Mouse (Mus musculus) heart, postnatal 0 days (tissue): ENCODE results near the gene Tmem56. TPM values are rescaled to one million over a fixed set of nuclear protein-coding genes. Genes with fewer than 3 reads are reported as not detected.

Source experiments
- ATAC-seq: fragments of 200-750 bp; cut with Nextera tagmentation; 2 replicates; pipeline ENCODE4 v1.8.0; 2017; ENCODE audit warnings: low read depth, moderate number of reproducible peaks, moderate library complexity; ENCODE audit not compliant: insufficient read depth
- DNase-seq: peaks from one replicate; pipeline ENCODE4 v3.0.0-alpha.2; 2016; ENCODE audit warnings: low spot score
- H3K27ac ChIP-seq: fragments of 300-500 bp; sonication (generic); 2 replicates; pipeline ENCODE4 v1.5.1; 2014; ENCODE audit warnings: low read depth, mild to moderate bottlenecking
- H3K27me3 ChIP-seq: fragments of 300-500 bp; sonication (generic); 2 replicates; pipeline ENCODE4 v1.6.1; 2014; ENCODE audit warnings: low read length, mixed read lengths; ENCODE audit not compliant: control insufficient read depth, insufficient read depth
- H3K36me3 ChIP-seq: fragments of 300-500 bp; sonication (generic); replicated peaks from 2 replicates; pipeline ENCODE4 v1.6.1; 2014; ENCODE audit warnings: low read length, mixed read lengths; ENCODE audit not compliant: control insufficient read depth, insufficient read depth
- H3K4me1 ChIP-seq: fragments of 300-500 bp; sonication (generic); 2 replicates; pipeline ENCODE4 v1.6.1; 2014; ENCODE audit warnings: antibody characterized with exemption; ENCODE audit not compliant: control insufficient read depth, insufficient read depth
- H3K4me2 ChIP-seq: fragments of 300-500 bp; sonication (generic); 2 replicates; pipeline ENCODE4 v1.6.1; 2014; ENCODE audit warnings: low read depth, mild to moderate bottlenecking, low read length, moderate library complexity
- H3K4me3 ChIP-seq: fragments of 300-500 bp; sonication (generic); 2 replicates; pipeline ENCODE4 v1.5.1; 2014; ENCODE audit warnings: low read depth, low read length
- H3K9ac ChIP-seq: fragments of 300-500 bp; sonication (generic); replicated peaks from 2 replicates; pipeline ENCODE4 v1.6.1; 2014; ENCODE audit warnings: low read depth, low read length, mixed read lengths
- H3K9me3 ChIP-seq: fragments of 300-500 bp; sonication (generic); replicated peaks from 2 replicates; pipeline ENCODE4 v1.6.1; 2016; ENCODE audit warnings: low read length; ENCODE audit not compliant: control insufficient read depth
- CTCF ChIP-seq: IDR thresholded peaks from 2 replicates; pipeline ENCODE4 v1.5.1; 2016; ENCODE audit warnings: antibody characterized with exemption, control low read depth, low read depth
- EP300 ChIP-seq: IDR thresholded peaks from 2 replicates; pipeline ENCODE4 v1.6.1; 2016; ENCODE audit warnings: antibody characterized with exemption, low read depth
- WGBS: fragments of 180-500 bp; shearing (Covaris S2); extraction: QIAGEN DNeasy Blood & Tissue Kit; methylation state at CpG from one replicate; pipeline ENCODE4 v1.1.7; 2014; 5-methylcytosine and 5-hydroxymethylcytosine counted together
- polyA plus RNA-seq: library from polyadenylated mRNA; unstranded; fragments of >200 nt; fragmentation: Nextera tagmentation; extraction: Ambion mirVana; gene quantifications from 2 replicates; pipeline ENCODE4 v1.2.1, GENCODE M21; 2015
- total RNA-seq: library from RNA; depleted of rRNA; stranded (reverse); fragments of >200 nt; gene quantifications from 2 replicates; pipeline ENCODE4 v1.2.3, GENCODE M21; 2014; ENCODE audit warnings: low replicate concordance; rRNA removed

Gene Tmem56
- total and polyA plus RNA-seq, 2 experiments from 2014 or later = 0.36 to 4.4 TPM

DNA sequence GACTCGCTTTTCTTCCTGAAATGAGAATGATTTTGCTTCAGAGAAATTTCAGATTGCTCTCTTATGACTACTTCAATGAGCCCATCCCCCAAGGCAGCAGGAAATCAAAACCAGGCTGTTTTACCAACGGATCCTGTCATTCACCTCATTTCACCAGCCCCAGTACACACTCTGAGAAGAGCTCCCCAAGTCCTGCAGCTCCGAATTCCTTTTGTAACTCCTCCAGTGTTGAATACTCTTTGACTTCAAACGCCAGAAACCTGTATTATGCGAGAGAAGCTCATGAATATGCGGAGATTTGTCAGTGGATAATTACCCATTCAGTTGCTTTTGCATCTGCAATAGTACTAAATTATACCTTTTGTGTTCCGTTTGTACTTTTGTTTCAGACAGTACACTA lies 126.9 kb downstream of the Tmem56 start:
- H3K27me3 ChIP-seq = no peaks in the 10 kb centered on the region
- ATAC-seq (no peak), DNase-seq (no peak)
- no peak overlapping the region for H3K4me2 ChIP-seq
- no peaks in the 10 kb centered on the region for H3K36me3 ChIP-seq
- H3K9ac ChIP-seq = no peak overlapping the region
- no peak for TF ChIP-seq EP300
- TF ChIP-seq CTCF = no peak
- H3K4me3 ChIP-seq = no peak overlapping the region
- no peaks in the 10 kb centered on the region for H3K4me1 ChIP-seq
- 56% methylated on average over 7 of the region's 7 CpGs for WGBS
- no peak overlapping the region for H3K27ac ChIP-seq
- H3K9me3 ChIP-seq = no peaks in the 10 kb centered on the region

Other genes with a start within 250 kb of the Tmem56 start
- not detected in 2 replicates for gene Rwdd3, start 111.4 kb downstream of the Tmem56 start, total RNA-seq
- gene Rwdd3, start 111.4 kb downstream of the Tmem56 start, polyA plus RNA-seq = 3.3 and 4.8 TPM in 2 replicates
- 27.3 and 27.6 TPM in 2 replicates for gene Alg14, start 8.7 kb upstream of the Tmem56 start, total RNA-seq
- gene Alg14, start 8.7 kb upstream of the Tmem56 start, polyA plus RNA-seq = 27.1 and 30.8 TPM in 2 replicates
- 132 and 166 TPM in 2 replicates for gene Cnn3, start 143.4 kb upstream of the Tmem56 start, total RNA-seq
- gene Cnn3, start 143.4 kb upstream of the Tmem56 start, polyA plus RNA-seq = 187 and 190 TPM in 2 replicates
- 1.5 and 6.0 TPM in 2 replicates for gene Slc44a3, start 249.3 kb upstream of the Tmem56 start, total RNA-seq
- 0.79 and 1.3 TPM in 2 replicates for gene Slc44a3, start 249.3 kb upstream of the Tmem56 start, polyA plus RNA-seq